Mouse (Mus musculus) common myeloid progenitor, adult 5-6 weeks (primary cell): Measurements from ENCODE around the gene Rab3ip. TPM values are rescaled to one million over a fixed set of nuclear protein-coding genes. Genes with fewer than 3 reads are reported as not detected.

ENCODE experiments used
- ATAC-seq: replicated peaks from 2 replicates; pipeline ENCODE4 v1.8.0; 2016; ENCODE audit warnings: low read depth, mild to moderate bottlenecking, moderate TSS enrichment, inconsistent platforms; ENCODE audit not compliant: poor library complexity, severe bottlenecking
- total RNA-seq: library from RNA; stranded (forward); fragments of 200-1000, 187-1606 nt; gene quantifications from 2 replicates; pipeline ENCODE4 v1.2.3, GENCODE M21; 2017

The Rab3ip gene
- total RNA-seq, 1 experiment from 2014 or later: 14.3 TPM

- ATAC-seq: no peak
Measured at GRCm38 (mm10) chr10:116884552-116884951, 66.0 kb downstream of the Rab3ip start.

DNA sequence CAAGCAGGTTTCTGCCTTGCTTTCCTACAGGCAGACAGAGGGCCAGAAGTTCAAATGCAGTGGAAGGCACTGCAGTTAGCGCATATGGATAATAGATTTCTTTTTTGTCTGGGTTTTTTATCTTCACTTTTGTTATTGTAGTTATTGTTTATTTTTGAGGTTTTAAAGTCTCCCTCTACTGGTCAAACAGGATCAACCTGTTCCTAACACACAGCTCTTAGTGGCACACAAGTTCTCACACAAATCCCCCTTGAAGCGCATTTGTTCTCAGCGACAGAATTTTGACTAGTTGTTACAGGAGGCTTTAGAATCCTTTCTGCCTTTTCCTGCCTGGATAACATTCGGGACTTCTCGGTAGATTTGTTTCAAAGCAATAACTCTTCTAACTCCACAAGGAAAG lies 67.0 kb downstream of the Rab3ip start:
- ATAC-seq: no peak

GRCm38 (mm10) chr10:116877436-116877835 lies 73.1 kb downstream of the Rab3ip start:
- ATAC-seq: no peak

GRCm38 (mm10) chr10:116874490-116874889 lies 76.1 kb downstream of the Rab3ip start:
- ATAC-seq: no peak

- no peak for ATAC-seq
Measured at GRCm38 (mm10) chr10:116872016-116872410, 78.6 kb downstream of the Rab3ip start.

DNA sequence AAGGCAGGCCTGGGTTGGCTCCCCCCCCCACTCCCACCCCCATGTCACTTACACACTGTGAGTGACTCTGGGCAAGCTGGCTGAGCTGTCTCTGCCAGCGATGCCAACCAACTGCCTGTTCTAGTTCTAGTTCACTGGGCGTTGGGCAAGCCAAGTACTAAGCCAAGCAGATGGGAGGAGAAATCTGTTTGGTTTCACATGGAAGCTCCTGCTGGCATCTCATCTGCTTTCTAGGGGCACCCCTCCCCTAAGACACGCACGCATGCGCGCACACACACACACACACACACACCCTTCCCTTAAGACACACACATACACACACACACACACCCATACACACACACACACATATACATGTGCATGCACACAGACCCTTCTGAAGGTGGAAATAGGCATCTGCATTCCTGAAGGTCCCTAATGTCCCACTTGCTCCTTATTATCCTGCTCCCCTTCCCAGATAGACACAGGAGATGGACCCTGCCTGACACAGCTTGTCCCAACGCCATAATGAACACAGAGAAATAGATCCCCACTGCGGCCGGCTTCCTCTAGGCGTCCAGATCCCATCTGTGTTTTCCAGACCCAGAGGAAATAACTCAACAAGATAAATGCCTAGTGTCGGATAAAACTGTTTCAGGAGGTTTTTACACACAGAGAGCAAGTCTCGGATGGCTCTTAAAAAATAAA lies 79.1 kb downstream of the Rab3ip start:
- ATAC-seq: no peak

DNA sequence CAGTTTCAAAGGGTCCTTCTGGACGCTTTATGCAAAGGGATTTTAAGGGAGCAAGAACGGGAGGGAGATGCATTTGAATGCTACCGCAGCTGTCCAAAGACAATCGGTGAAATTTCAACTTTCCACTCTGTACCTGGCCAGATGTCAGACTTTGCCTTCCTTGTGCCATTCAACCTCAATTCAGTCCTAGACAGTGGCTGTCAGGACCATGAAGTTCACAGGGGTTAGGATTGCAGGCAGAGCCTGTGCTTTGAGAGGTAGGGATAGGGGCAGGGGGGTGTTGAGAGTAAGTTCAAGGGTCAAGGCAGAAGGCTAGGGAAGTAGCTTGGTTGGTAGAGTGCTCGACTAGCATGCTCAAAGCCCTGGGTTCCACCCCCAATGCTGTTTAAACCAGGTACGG lies 79.8 kb downstream of the Rab3ip start:
- ATAC-seq: no peak

Other genes starting within 250 kb of the Rab3ip start
- gene Myrfl, start 53.9 kb downstream of the Rab3ip start, total RNA-seq: 0.24 TPM in 1 of 2 replicates, not detected in the other
- gene Gm10271, start 21.8 kb upstream of the Rab3ip start, total RNA-seq: not detected in 2 replicates
- gene Best3, start 35.5 kb upstream of the Rab3ip start, total RNA-seq: not detected in 2 replicates
- gene Lrrc10, start 94.6 kb upstream of the Rab3ip start, total RNA-seq: not detected in 2 replicates
- gene Cct2, start 113.0 kb upstream of the Rab3ip start, total RNA-seq: 664 and 671 TPM in 2 replicates
- gene Frs2, start 197.8 kb upstream of the Rab3ip start, total RNA-seq: 17.5 and 24.8 TPM in 2 replicates